Mouse (Mus musculus) liver, postnatal 0 days (tissue): Measurements from ENCODE around the gene Lrch1. TPM values are rescaled to one million over a fixed set of nuclear protein-coding genes. Genes with fewer than 3 reads are reported as not detected.

Experiments used
- ATAC-seq: fragments of 200-750 bp; cut with Nextera tagmentation; 2 replicates; pipeline ENCODE4 v1.8.0; 2017; ENCODE audit warnings: mild to moderate bottlenecking, moderate library complexity
- DNase-seq: peaks from one replicate; pipeline ENCODE4 v3.0.0-alpha.2; 2016
- H3K27ac ChIP-seq: fragments of 300-500 bp; sonication (generic); 2 replicates; pipeline ENCODE4 v1.5.1; 2014; ENCODE audit warnings: antibody characterized with exemption, moderate library complexity, mild to moderate bottlenecking, low read depth
- H3K27me3 ChIP-seq: fragments of 300-500 bp; sonication (generic); 2 replicates; pipeline ENCODE4 v1.6.1; 2014; ENCODE audit warnings: low read length, control low read depth, mixed read lengths; ENCODE audit not compliant: insufficient read depth
- H3K36me3 ChIP-seq: fragments of 300-500 bp; sonication (generic); replicated peaks from 2 replicates; pipeline ENCODE4 v1.6.1; 2014; ENCODE audit warnings: mild to moderate bottlenecking, control low read depth, low read length, moderate library complexity, mixed read lengths; ENCODE audit not compliant: insufficient read depth
- H3K4me1 ChIP-seq: fragments of 300-500 bp; sonication (generic); 2 replicates; pipeline ENCODE4 v1.6.1; 2014; ENCODE audit warnings: antibody characterized with exemption, mild to moderate bottlenecking, control low read depth; ENCODE audit not compliant: insufficient read depth
- H3K4me2 ChIP-seq: fragments of 300-500 bp; sonication (generic); 2 replicates; pipeline ENCODE4 v1.6.1; 2014; ENCODE audit warnings: low read depth, mild to moderate bottlenecking, low read length, moderate library complexity, mixed read lengths
- H3K4me3 ChIP-seq: fragments of 300-500 bp; sonication (generic); 2 replicates; pipeline ENCODE4 v1.5.1; 2014; ENCODE audit warnings: low read depth, low read length
- H3K9ac ChIP-seq: fragments of 300-500 bp; sonication (generic); replicated peaks from 2 replicates; pipeline ENCODE4 v1.6.1; 2014; ENCODE audit warnings: mild to moderate bottlenecking, moderate library complexity
- H3K9me3 ChIP-seq: fragments of 300-500 bp; sonication (generic); 2 replicates; pipeline ENCODE4 v1.6.1; 2016; ENCODE audit warnings: mild to moderate bottlenecking, control low read depth, low read length, mixed read lengths
- CTCF ChIP-seq: sonication (generic); IDR thresholded peaks from 2 replicates; pipeline ENCODE4 v1.5.1; 2016; ENCODE audit warnings: antibody characterized with exemption, low read depth
- EP300 ChIP-seq: IDR thresholded peaks from 2 replicates; pipeline ENCODE4 v1.6.1; 2016; ENCODE audit warnings: antibody characterized with exemption, low read depth, mild to moderate bottlenecking
- WGBS: fragments of 180-500 bp; shearing (Covaris S2); extraction: QIAGEN DNeasy Blood & Tissue Kit; methylation state at CpG from one replicate; pipeline ENCODE4 v1.1.7; 2014; ENCODE audit not compliant: insufficient replicate concordance; 5-methylcytosine and 5-hydroxymethylcytosine counted together
- polyA plus RNA-seq: library from polyadenylated mRNA; unstranded; fragments of >200 nt; fragmentation: Nextera tagmentation; extraction: Ambion mirVana; gene quantifications from 2 replicates; pipeline ENCODE4 v1.2.1, GENCODE M21; 2015

Gene Lrch1
- polyA plus RNA-seq, 1 experiment from 2014 or later = 3.6 TPM

- WGBS = 68% methylated on average over 13 of the region's 13 CpGs
- no peak overlapping the region for H3K27ac ChIP-seq
- DNase-seq (no peak), ATAC-seq (no peak)
- no peak overlapping the region for H3K4me3 ChIP-seq
- H3K4me2 ChIP-seq = no peak overlapping the region
- no peaks in the 10 kb centered on the region for H3K9me3 ChIP-seq
- no peak overlapping the region for H3K9ac ChIP-seq
- H3K36me3 ChIP-seq = no peaks in the 10 kb centered on the region
- no peak for TF ChIP-seq EP300
- TF ChIP-seq CTCF = no peak
- H3K27me3 ChIP-seq = no peaks in the 10 kb centered on the region
- peaks cover 8% of the 10 kb centered on the region for H3K4me1 ChIP-seq
These were observed 63.5 kb downstream of the Lrch1 start for GRCm38 (mm10) chr14:74884024-74884680.

- no peak for ATAC-seq
- Histone ChIP-seq H3K27me3 (no peaks in the 10 kb centered on the region), H3K36me3 (no peaks in the 10 kb centered on the region), H3K9ac (no peak overlapping the region), H3K9me3 (no peaks in the 10 kb centered on the region), H3K27ac (no peak overlapping the region), H3K4me1 (peaks cover 8% of the 10 kb centered on the region), H3K4me2 (no peak overlapping the region), H3K4me3 (no peak overlapping the region)
- DNase-seq = no peak
- 70% methylated on average over 11 of the region's 11 CpGs for WGBS
- TF ChIP-seq EP300 = no peak
- TF ChIP-seq CTCF = no peak
These were observed 64.5 kb downstream of the Lrch1 start for GRCm38 (mm10) chr14:74883204-74883603.

- Histone ChIP-seq H3K4me3 (no peak overlapping the region), H3K4me2 (no peak overlapping the region), H3K4me1 (peaks cover 8% of the 10 kb centered on the region), H3K36me3 (no peaks in the 10 kb centered on the region), H3K9me3 (no peaks in the 10 kb centered on the region), H3K9ac (no peak overlapping the region), H3K27ac (no peak overlapping the region), H3K27me3 (no peaks in the 10 kb centered on the region)
- 77% methylated on average over 3 of the region's 3 CpGs for WGBS
- DNase-seq (no peak), ATAC-seq (no peak)
- TF ChIP-seq EP300 (no peak), CTCF (no peak)
These were observed 64.9 kb downstream of the Lrch1 start for GRCm38 (mm10) chr14:74882754-74883153.

- Histone ChIP-seq H3K36me3 (no peaks in the 10 kb centered on the region), H3K27me3 (no peaks in the 10 kb centered on the region), H3K4me3 (no peak overlapping the region), H3K9me3 (no peaks in the 10 kb centered on the region), H3K4me2 (no peak overlapping the region), H3K27ac (no peak overlapping the region), H3K9ac (no peak overlapping the region), H3K4me1 (peaks cover 10% of the 10 kb centered on the region)
- DNase-seq (no peak), ATAC-seq (no peak)
- WGBS = 69% methylated on average over 10 of the region's 10 CpGs
- TF ChIP-seq CTCF = no peak
- no peak for TF ChIP-seq EP300
These were observed 66.8 kb downstream of the Lrch1 start for GRCm38 (mm10) chr14:74880868-74881267.

GRCm38 (mm10) chr14:74879480-74879879 is 68.2 kb downstream of the Lrch1 start:
- TF ChIP-seq CTCF = no peak
- no peak for TF ChIP-seq EP300
- H3K27me3 ChIP-seq = no peaks in the 10 kb centered on the region
- ATAC-seq (no peak), DNase-seq (no peak)
- H3K4me2 ChIP-seq = no peak overlapping the region
- no peaks in the 10 kb centered on the region for H3K9me3 ChIP-seq
- H3K4me1 ChIP-seq = peaks cover 10% of the 10 kb centered on the region
- H3K36me3 ChIP-seq = no peaks in the 10 kb centered on the region
- WGBS = 85% methylated on average over 8 of the region's 10 CpGs
- no peak overlapping the region for H3K4me3 ChIP-seq
- no peak overlapping the region for H3K27ac ChIP-seq
- H3K9ac ChIP-seq = no peak overlapping the region

GRCm38 (mm10) chr14:74877287-74877686 is 70.4 kb downstream of the Lrch1 start:
- TF ChIP-seq EP300 (no peak), CTCF (no peak)
- no peak overlapping the region for H3K4me2 ChIP-seq
- DNase-seq = no peak
- H3K4me3 ChIP-seq = no peak overlapping the region
- peaks cover 19% of the 10 kb centered on the region for H3K4me1 ChIP-seq
- H3K9me3 ChIP-seq = no peaks in the 10 kb centered on the region
- 76% methylated on average over 5 of the region's 5 CpGs for WGBS
- H3K36me3 ChIP-seq = no peaks in the 10 kb centered on the region
- H3K27ac ChIP-seq = no peak overlapping the region; the same call in 1 of the 2 replicates
- no peak for ATAC-seq
- no peak overlapping the region for H3K9ac ChIP-seq
- H3K27me3 ChIP-seq = no peaks in the 10 kb centered on the region
